Mouse (Mus musculus) lung, postnatal 14 days (tissue): ENCODE measurements around the gene Krtap1-3.
A peak's percentile ranks its signal among the peaks of the same experiment; 100 is the strongest.
"Not testable (repeated sequence)": the region's sequence is repeated elsewhere in the genome, so short reads cannot be mapped to it uniquely, and the experiment has no call there.

Experiments
- DNase-seq: peaks from one replicate; pipeline ENCODE4 v3.0.0; 2021

Gene Krtap1-3

GRCm38 (mm10) chr11:99590981-99591380 lies at the start of gene Krtap1-3:
Gene Krtap1-3, minus strand, starts transcription at chr11:99591339.
- DNase-seq, result no peak

DNA sequence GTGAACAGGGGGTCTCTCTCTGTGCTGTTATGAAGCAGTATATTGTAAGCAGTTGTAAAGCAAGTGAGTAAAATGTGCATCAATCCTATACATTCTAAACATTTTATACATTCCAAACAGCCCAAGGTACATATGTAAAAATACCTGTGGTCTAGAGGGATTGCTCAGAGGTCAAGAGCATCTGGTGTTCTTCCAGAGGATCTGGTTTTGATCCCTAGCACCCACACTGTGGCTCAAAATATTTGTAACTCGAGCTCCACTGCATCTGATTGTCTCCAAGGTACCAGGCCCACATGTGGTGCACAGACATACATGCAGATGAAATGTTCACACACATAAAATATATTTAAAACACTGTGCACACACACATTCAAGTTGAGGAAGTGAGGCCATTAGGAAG lies 49.8 kb upstream of the Krtap1-3 start:
- DNase-seq, result no peak

DNA sequence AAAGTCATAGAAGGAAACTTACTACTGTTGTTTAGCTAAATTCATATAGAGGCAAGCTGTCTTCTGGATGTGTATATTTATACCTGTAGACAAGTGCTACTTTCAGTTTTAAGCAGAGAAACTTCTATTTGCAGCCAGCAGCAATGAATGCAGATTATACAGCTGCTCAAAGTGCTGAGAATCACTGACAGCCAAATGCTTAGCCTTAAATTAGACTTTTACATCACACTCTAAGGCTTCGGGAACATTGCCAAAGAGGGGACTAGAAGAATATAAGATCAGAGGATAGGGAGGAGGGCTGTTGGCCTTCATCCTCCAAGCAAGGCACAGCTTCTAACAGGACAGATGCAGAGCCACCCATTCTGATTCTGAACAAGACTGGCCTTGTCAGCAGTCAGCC lies 45.9 kb upstream of the Krtap1-3 start:
- DNase-seq, result no peak

DNA sequence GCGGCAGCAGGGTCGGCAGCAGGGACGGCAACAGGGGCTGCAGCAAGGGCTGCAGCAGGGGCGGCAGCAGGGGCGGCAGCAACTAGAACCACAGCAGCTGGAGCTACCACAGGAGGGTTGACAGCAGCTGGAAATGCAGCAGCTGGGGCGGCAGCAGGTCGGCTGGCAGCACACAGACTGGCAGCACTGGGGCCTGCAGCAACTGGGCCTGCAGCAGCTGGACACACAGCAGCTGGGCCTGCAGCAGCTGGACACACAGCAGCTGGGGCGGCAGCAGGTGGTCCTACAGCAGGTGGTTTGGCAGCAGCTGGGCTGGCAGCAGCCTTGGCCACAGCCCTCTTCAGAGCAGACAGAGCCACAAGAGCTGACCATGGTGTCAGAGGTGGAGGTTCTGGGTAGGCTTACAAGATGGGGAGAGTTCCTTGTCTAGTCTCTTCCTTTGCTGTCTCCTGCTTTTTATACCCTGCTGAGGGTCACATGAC lies 43.6 kb upstream of the Krtap1-3 start, which contains the start of gene Krtap4-2:
Gene Krtap4-2, minus strand, starts transcription at position 432 of the 482 bp plus-strand sequence.
- no peak for DNase-seq

DNA sequence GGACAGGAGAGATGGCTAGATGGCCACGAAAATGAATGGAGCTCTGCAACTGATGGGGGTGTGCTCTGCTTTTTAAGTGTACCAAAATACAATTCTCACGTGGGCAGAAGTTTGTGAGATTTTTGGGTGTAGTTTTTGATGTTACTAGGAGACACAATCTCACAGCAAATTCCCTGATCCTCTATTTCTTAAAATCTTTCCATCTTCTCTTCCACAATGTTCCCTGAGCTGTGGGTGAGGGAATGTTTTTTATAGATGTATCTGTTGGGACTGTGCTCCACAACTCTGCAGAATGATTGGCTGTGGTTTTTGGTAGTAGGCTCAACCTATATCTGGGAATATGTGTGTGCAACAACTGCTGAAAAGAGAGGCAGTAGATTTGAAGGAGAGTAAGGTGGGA lies 42.2 kb upstream of the Krtap1-3 start:
- no peak for DNase-seq

DNA sequence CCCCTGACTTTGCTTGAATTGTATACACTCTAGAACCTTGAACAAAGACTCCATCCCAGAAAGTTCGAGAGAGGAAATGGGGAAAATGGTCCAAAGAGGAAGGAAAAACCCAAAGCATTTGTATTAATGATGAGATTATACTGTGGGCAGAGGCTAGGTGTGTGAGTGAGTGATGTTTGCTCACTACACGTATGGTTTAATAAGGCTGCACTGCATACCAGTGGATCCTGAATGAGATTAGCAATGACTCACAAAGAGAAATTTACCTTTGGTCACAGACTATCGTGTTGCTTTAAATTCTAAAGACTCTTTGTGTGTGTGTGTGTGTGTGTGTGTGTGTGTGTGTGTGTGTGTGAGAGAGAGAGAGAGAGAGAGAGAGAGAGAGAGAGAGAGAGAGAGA lies 39.8 kb upstream of the Krtap1-3 start:
- DNase-seq, result no peak

GRCm38 (mm10) chr11:99628138-99628537 lies 37.0 kb upstream of the Krtap1-3 start, which contains the start of gene Krtap4-1:
Gene Krtap4-1, minus strand, starts transcription at chr11:99628238.
- no peak for DNase-seq

- no peak for DNase-seq
These were observed 29.2 kb upstream of the Krtap1-3 start, which contains the start of gene Gm11562 for GRCm38 (mm10) chr11:99620335-99620734. Gene Gm11562, minus strand, starts transcription at chr11:99620435.

GRCm38 (mm10) chr11:99614796-99615363 lies 23.7 kb upstream of the Krtap1-3 start, which contains the start of gene Krtap2-4:
Gene Krtap2-4, minus strand, starts transcription at chr11:99614846.
- no peak for DNase-seq

DNA sequence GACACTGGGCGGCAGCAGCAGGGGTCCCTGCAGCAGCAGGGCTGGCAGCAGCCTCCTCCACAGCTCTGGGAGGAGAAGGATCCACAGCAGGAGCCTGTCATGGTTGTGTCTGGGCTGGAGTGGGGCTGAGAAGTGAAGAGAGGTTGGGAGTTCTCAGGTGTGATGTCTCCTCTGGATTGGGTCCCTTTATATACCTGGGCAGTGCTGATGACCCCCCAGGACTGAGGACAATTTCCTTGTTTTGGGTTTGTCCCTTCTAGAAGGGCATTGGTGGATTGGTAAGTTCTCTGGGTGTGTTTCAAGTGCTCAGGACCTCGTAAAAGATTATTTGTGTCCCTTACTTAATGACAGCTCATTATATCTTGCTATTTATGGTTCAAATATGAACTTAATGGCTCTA lies 18.9 kb upstream of the Krtap1-3 start, which contains the start of gene Gm11937:
Gene Gm11937, minus strand, starts transcription at position 101 of the 400 bp plus-strand sequence.
- not testable (repeated sequence) for DNase-seq

- DNase-seq, result no peak
These were observed 18.0 kb upstream of the Krtap1-3 start for GRCm38 (mm10) chr11:99609126-99609525.

DNA sequence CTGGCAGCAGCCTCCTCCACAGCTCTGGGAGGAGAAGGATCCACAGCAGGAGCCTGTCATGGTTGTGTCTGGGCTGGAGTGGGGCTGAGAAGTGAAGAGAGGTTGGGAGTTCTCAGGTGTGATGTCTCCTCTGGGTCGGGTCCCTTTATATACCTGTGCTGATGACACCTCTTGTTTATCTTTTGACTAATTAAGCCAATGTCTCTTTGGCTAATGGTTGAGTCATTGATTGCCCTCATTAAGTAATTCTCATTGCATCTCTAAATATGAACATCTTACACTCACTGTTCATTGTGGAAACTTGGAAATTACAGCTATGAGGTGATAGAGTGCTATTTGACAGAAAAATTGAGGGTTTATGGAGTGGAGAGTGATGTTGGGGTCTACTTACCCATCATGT lies 12.1 kb upstream of the Krtap1-3 start, which contains the start of gene Gm11938:
Gene Gm11938, minus strand, starts transcription at position 101 of the 400 bp plus-strand sequence.
- not testable (repeated sequence) for DNase-seq

DNA sequence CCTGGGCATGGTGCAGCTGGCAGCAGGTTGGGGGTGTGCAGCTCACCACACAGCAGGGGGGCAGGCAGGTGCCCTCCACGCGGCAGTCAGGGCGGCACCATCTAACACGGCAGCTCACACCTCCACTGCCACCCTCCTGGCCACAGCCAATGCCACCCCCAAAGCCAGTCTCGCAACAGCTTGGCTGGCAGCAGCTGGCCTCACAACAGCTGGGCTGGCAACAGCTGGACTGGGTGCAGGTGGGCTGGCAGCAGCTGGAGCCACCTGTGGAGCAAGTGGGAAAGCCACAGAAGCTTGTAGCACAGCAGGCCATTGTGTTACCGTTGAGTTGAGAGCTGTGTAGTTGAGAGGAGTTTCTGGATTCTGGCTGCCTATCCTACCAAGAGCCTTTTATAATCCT lies 6.6 kb upstream of the Krtap1-3 start, which contains the start of gene Krtap9-3:
Gene Krtap9-3, minus strand, starts transcription at position 364 of the 400 bp plus-strand sequence.
- not testable (repeated sequence) for DNase-seq

- DNase-seq, result no peak
These were observed 6.0 kb downstream of the Krtap1-3 start for GRCm38 (mm10) chr11:99585096-99585495.

DNA sequence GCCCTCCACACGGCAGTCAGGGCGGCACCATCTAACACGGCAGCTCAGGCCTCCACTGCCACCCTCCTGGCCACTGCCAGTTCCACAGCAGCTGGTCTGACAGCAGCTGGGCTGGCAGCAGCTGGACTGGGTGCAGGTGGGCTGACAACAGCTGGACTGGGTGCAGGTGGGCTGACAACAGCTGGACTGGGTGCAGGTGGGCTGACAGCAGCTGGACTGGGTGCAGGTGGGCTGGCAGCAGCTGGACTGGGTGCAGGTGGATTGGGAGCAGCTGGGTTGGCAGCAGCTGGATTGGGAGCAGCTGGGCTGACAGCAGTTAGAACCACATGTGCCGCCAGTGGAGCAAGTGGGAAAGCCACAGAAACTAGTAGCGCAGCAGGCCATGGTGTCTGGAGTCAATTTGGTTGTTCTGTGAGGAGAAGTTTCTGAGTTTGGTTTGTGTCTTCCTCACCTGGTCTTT lies 7.9 kb downstream of the Krtap1-3 start, which contains the start of gene Krtap1-4:
Gene Krtap1-4, minus strand, starts transcription at position 410 of the 460 bp plus-strand sequence.
- DNase-seq, result no peak

DNA sequence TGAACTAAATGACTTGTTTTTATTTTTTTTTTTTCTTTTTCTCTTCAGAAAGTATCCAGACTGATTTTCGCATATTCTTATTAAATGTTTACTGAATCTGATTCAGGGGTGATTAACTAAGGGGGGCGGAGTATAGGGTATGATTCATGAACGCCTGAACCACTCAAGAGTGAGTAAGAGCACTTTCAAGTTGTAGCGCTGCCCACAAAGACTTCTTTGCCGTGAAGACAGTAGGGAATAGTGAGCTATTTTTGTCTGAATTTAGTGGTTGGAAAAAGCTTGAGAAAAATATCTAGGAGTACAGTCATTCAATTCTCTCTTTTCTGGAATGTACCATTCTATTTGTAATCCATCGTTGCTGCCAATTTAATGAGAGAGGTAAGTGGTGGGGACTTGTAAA lies 9.6 kb downstream of the Krtap1-3 start:
- DNase-seq, result no peak

DNA sequence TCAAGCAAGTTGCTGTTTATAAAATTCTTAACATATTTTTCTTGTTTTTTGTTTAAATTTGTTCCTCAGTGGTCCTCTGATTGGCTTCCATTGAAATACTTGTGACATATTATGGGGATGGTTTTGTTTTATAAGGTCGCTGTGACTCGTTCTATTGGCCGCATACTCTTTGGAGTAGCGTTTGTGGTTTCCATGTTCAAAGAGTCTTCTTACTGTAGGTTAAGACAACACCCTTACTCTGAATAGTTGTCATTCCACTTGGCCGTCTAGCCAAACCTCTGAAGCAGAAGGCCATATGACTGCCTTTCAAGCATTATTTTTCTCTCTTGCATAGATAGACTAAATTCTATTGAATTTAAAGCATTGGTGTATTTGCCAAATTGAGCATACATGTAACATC lies 10.1 kb downstream of the Krtap1-3 start:
- no peak for DNase-seq

DNA sequence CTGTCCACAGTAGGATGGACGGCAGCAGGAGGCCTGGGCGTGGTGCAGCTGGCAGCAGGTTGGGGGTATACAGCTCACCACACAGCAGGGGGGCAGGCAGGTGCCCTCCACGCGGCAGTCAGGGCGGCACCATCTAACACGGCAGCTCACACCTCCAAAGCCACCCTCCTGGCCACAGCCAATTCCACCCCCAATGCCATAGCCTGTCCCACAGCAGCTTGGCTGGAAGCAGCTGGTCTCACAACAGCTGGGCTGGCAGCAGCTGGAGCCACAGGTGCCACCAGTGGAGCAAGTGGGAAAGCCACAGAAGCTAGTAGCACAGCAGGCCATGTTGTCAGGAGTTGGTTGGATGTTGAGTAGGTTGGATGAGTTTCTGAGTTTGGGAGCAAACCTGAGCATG lies 10.5 kb downstream of the Krtap1-3 start, which contains the start of gene Krtap1-5:
Gene Krtap1-5, minus strand, starts transcription at position 381 of the 400 bp plus-strand sequence.
- DNase-seq, result no peak

DNA sequence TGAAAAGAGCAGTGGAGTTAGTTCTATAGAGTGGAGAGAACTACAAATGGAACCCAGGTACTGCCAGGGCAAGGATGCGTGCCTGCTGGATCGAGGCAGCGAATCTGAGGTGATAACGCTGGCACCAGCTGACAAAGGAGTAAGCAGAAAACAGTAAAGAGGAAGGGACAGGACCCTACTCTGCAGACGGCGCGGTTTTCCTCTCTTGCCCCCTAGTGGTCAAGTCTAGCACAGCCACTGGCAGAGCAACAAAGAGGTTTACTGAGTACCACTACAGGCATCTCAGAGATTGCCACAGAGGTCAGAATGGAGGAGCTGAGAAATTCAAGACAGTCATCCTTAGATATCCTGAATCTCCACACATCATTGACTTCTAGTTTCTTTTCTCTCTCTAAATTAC lies 17.0 kb downstream of the Krtap1-3 start:
- DNase-seq, result peak; percentile 80

DNA sequence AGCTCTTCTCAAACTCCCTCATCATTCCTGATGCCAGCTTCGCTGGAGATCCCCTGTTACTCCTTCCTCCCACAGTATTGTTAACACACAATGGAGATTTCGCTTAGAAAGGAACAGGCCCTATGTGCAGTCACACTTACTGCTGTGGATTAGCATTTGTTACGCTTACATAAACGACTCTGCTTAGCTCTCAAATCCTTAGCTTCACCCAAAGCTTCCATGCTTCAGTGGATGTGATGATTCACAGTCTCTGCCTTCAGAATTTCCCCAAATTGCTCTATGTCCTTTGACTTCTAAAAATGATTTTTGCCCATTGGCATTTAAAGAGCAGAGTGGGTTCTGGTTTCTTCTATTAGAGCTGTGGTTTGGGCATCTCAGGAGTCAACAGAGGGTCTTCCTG lies 18.0 kb downstream of the Krtap1-3 start:
- DNase-seq, result no peak

GRCm38 (mm10) chr11:99566530-99566929 lies 24.6 kb downstream of the Krtap1-3 start, which contains the start of gene Krtap3-1:
Gene Krtap3-1, minus strand, starts transcription at chr11:99566630.
- DNase-seq, result no peak

DNA sequence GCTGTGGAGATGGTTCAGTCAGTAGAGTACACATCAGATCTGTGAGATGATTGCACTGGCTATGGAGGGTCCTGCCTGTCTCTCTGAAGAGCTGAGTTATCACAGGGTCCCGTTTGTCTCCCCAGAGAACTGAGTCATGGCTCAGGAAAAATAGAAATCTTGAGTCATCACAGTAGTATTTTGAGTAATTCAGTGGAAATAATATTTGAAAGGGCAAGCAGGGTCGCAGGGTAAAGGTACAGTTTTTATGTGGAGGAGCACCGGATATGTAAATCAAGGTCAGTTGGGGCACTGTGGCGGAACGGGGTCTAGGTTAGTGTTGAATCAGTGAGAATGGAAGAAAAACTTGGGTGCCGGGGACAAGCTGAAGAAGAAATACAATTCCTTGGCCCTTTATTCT lies 28.6 kb downstream of the Krtap1-3 start:
- DNase-seq, result no peak

GRCm38 (mm10) chr11:99559366-99559765 lies 31.8 kb downstream of the Krtap1-3 start, which contains the start of gene Gm11939:
Gene Gm11939, minus strand, starts transcription at chr11:99559466.
- no peak for DNase-seq
